Mouse (Mus musculus) brain, embryonic 14.5 days (tissue): Measurements from ENCODE around the gene Tmem243. TPM values are rescaled to one million over a fixed set of nuclear protein-coding genes. Genes with fewer than 3 reads are reported as not detected.
A peak's percentile ranks its signal among the peaks of the same experiment; 100 is the strongest.

Experiments
- DNase-seq: peaks from one replicate; pipeline ENCODE4 v3.0.0-alpha.2; 2011; ENCODE audit warnings: low read depth
- CTCF ChIP-seq: fragments of 200-500 bp; IDR thresholded peaks from 2 replicates; pipeline ENCODE4 v1.5.1; 2012; ENCODE audit warnings: inconsistent platforms, mild to moderate bottlenecking, moderate library complexity, borderline replicate concordance; ENCODE audit not compliant: insufficient read depth, insufficient read length; ENCODE audit errors: extremely low read depth
- POLR2A ChIP-seq: fragments of 200-500 bp; IDR thresholded peaks from 2 replicates; pipeline ENCODE4 v1.6.1; 2012; ENCODE audit warnings: mild to moderate bottlenecking, inconsistent platforms, borderline replicate concordance; ENCODE audit not compliant: poor library complexity, insufficient read depth, insufficient read length, severe bottlenecking; ENCODE audit errors: extremely low read depth
- polyA plus RNA-seq: library from polyadenylated mRNA; depleted of rRNA; stranded (reverse); fragments of >200 nt; gene quantifications from 2 replicates; pipeline ENCODE4 v1.2.3, GENCODE M21; 2012; rRNA removed

Gene Tmem243
- 5.1 and 6.6 TPM in 2 replicates for polyA plus RNA-seq

DNA sequence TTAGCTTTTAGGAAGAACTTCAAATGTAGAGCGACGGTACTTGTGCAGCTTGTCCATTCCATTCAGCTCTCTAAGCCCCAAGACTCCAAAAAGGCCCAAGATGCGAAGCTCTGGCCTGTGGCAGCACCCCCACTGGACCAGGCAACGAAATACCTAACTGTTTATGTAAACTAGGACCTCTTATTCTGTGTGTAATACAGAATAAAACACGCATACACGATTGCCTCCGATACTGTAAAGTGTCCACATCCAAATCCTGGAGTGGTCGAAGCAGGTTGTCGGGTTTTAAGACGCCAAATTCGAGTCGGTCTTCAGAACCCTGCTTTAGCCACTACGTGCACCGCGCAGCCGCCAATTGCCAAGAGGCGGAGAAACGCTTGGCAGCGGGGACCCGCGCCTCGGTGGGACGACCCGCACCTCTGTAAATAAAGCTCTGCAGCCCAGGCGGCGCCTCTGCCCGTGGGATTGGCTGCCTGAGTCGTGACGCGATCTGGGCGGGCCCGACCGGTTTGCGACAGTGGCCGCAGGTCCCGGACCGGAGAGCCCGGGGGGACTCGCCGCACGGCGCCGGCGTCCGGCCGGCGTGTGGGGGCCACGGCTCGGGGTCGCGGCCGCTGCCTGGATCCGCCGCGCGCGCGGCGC lies at the start of gene Tmem243:
Gene Tmem243, plus strand, starts transcription at position 462 of the 642 bp plus-strand sequence.
- peak; percentile 78 for TF ChIP-seq POLR2A
- no peak for TF ChIP-seq CTCF
- DNase-seq = peak; percentile 96

- peak; percentile 86 for DNase-seq
- no peak for TF ChIP-seq POLR2A
- TF ChIP-seq CTCF = peak; percentile 75; the same call in 1 of the 2 replicates
Observed at GRCm38 (mm10) chr5:9056020-9056660, 44.3 kb upstream of the Tmem243 start.

DNA sequence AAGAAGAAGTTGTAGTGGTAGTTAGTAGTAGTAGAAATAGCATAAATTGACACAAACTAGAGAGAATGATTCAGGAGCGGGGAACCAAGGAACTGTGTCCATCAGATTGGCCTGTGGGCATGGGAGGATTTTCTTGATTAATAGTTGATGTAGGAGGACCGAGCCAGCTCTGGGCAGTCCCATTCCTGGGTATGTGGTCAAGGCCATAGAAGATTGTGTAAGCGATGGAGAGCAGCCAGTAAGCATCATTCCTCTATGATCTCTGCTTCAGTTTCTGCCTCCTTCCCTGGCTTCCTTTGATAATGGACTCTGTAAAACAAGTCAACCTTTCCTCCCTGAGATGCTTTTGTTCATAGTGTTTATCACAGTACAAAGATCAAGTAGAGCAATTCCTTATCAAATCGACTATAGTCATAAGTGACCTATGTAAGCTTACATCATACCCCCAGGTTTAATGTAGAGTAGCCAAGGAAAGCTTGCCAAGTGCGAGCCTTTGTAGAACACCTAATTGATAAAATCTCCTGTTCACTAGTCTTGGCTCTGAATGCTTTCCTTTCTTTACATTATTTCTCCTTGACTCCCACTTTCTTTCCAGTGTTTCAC lies 43.1 kb upstream of the Tmem243 start:
- TF ChIP-seq POLR2A (no peak), CTCF (no peak)
- no peak for DNase-seq

GRCm38 (mm10) chr5:9059303-9060023 lies 41.0 kb upstream of the Tmem243 start:
- no peak for TF ChIP-seq POLR2A
- no peak for TF ChIP-seq CTCF
- peak; percentile 32 for DNase-seq

DNA sequence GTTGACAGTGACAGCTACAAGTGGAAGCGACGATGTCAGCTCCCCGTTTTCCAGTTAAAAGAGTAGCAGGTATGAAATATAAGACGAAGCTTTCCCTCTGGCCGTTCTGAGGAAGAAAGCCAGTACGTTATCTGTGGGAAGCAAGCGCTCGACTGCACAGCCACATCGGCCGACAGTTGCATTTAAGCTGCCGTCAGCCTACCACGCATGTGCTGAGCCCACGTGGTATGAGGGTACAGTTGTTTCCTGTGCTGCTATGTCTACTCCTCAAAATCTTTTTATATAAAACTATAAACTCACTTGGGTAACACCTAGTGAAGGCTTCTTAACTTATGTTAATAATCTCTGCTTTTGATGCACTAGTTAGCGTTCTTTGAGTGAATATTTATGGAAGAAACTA lies 40.2 kb upstream of the Tmem243 start:
- no peak for TF ChIP-seq POLR2A
- no peak for TF ChIP-seq CTCF

DNA sequence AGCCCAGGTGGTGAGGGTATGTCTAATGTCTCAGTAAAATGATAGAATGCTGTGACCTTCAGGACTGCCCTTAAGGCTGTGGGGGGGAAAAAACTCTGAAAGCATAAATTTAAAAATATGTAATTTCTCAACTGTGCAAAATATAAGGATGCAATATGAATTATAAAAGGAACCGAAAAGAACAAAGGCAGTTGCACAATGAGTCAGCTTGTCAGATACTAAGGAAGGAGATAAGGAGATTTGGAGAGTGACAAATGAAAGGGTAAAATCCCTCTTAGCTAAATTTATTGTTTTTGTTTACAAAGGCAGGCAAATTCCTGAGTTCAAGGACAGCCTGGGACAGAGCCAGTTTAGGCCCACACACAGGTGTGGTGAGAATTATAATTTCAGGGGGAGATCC lies 36.3 kb upstream of the Tmem243 start:
- TF ChIP-seq POLR2A (no peak), CTCF (no peak)

More for the DNA sequence above, 40.2 kb upstream of the Tmem243 start:
- no peak for DNase-seq

DNA sequence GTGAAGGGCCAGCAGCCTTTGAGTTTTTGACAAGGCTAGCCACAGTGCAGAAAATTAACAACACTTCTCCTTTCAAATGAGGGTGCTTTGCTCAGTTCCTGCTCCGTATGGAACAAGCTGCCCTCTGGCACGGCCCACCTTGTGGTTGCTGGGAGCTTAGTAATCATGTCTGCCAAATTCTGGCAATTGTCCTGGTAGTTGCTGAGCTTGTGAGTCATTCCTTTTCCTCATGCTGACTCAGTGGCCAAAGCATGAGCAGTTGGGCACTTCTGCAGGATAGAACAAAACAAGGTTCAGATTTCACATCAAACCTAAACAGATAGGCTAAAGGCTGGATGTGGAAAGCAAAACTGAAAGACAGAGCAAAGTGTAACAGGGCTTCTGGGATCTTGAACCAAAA lies 31.6 kb upstream of the Tmem243 start:
- peak; percentile 80 for DNase-seq
- TF ChIP-seq CTCF (no peak), POLR2A (no peak)

More for the DNA sequence above, 36.3 kb upstream of the Tmem243 start:
- no peak for DNase-seq

DNA sequence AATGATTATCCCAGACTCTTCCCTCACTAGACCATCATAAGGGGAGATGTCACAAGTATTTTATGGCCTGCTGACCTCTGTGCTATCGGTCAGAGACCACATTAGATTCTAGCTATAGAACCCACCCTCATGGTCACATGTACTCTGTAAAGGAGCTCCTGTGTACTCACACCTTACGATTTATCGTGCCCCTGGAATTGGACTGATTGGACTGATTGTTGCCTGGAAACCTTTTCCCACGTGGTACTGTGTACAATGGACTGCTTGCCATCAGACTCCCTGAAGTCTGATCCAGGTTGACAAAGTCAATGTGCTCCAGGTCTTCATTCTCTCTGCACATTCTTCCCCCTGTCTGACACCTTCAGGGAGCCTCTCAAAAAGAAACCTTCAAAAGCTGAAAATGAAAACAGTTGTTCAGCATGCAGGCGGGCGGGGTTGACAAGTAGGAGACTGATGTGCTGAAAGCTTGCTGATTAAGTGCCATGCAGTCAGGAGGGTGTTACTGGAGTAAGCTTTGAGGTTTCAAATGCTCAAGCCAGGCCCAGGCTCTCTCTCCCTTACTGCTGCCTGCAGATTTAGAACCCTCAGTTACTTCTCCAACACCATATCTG lies 30.8 kb upstream of the Tmem243 start:
- DNase-seq = peak; percentile 50
- TF ChIP-seq POLR2A (no peak), CTCF (no peak)

- TF ChIP-seq CTCF (no peak), POLR2A (no peak)
- no peak for DNase-seq
Observed at GRCm38 (mm10) chr5:9071360-9071759, 29.1 kb upstream of the Tmem243 start.

DNA sequence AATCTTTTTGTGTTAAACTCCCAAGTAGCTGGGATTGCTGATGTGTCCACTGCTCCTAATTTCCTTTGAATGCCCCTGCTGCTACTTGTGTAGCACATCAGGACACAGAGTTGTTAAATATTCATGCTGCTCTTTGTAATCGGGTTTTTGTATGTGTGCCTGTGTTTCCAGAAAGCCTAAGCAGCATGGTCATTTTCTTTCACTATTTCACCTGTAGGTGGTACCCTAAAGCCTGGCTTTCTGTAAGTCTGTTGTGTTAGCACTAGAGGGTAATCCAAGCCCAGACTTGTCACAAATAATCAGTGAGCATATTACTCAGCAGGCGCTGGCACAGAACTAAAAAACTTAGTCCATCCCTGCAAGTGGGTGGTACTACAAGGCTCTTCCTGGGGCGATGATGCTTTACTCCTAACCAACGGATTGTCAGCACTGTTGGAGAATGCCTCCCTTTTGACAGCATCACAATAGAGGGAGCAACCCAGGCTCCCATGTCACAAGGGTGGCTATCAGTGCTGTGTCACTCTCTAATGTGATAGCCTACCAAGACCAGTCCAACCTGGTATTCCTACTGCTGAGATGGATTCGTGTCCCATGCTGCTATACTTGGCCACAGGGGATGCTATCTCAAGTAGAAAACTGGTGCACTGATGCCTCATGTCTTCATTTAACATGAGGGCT lies 27.2 kb upstream of the Tmem243 start:
- peak; percentile 17; the same call in 1 of the 2 replicates for TF ChIP-seq CTCF
- TF ChIP-seq POLR2A = no peak
- DNase-seq = peak; percentile 70

DNA sequence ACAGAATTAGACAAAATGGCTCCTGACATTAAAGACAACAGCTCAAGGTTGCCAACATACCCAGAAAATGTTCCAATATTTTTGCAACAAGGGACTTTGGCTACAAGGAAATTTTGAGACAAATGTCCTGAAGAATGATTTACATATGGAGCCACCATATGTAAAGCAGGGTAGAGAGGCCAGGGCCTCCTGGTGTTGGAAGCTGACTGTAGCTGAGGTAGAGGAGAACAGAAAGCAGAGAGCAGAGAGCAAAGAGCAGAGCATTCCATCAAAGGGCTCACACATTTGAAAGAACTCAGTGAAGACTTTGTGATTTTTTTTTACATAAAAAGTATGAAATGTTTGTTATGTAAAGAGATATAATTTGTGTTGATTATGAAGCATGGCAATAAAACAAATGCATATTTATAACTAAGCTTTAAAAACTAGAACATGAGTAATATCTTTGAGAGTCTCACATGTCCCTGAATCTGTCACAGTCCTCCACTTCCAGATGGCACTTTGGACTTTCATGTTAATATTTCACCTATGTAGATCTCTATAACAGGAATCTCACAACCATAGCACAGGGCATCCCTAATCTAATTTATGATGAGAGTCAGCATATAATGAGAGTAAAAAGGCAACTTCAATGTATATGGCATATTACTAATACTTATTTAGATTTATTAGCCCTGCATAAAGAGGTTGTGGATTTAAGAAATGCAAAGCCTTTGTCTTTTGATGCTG lies 20.5 kb upstream of the Tmem243 start:
- TF ChIP-seq POLR2A = no peak
- no peak for DNase-seq
